Mouse (Mus musculus): ENCODE measurements around the gene Krt79. TPM values are rescaled to one million over a fixed set of nuclear protein-coding genes. Genes with fewer than 3 reads are reported as not detected.
A peak's percentile ranks its signal among the peaks of the same experiment; 100 is the strongest.

Gene Krt79
- polyA plus RNA-seq, 1 experiment from 2014 or later, result 0.78 TPM

DNA sequence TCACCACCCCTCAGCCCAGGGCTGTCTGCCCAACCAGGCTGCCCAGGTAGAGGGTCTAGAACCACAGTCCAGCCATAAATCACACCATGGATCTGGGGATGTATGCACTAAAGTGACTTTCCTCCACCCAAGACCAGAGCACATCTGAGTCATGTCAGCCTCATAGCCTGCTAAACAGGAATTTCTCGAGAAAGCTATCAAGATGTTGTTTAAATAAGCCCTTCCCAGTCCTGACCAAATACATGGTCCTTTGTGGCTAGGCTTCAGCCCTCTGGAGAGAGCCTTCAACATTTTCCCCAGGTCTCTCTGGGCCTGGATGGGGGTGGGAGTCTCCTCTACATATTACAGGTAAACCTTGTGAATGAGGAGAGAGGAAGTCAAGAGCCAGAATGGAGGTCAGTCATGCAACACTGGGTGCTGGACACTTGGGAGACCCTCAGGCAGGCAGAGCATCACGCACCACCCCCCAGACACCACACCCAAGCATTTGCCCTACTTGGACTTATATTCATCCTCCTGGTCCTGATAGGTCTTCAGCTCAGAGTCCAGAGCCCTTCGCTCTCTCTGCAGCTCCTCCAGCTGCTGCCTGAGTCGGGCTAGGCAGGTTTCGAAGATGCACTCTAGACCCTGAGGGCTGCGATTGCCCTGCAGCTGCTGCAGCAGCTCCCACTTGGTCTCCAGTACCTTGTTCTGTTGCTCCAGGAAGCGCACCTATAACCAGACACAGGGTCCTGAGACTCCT lies 12.8 kb upstream of the Krt79 start:
- Histone ChIP-seq H3K4me2 (replicated peaks; ENCODE audit: low read depth, low read length) (no peak overlapping the region), H3K27ac (ENCODE audit: low read length) (peak overlapping the region; percentile 82), H3K4me1 (ENCODE audit: control insufficient read depth, insufficient read depth, low read length) (peaks cover 5% of the 10 kb centered on the region), H3K9me3 (ENCODE audit: control insufficient read depth, low read depth, low read length) (no peaks in the 10 kb centered on the region), H3K9ac (replicated peaks; ENCODE audit: low read depth, low read length) (no peak overlapping the region), H3K36me3 (ENCODE audit: control insufficient read depth, insufficient read depth, low read length) (no peaks in the 10 kb centered on the region), H3K4me3 (ENCODE audit: low read depth, low read length) (no peak overlapping the region), H3K27me3 (ENCODE audit: control insufficient read depth, insufficient read depth, low read length) (no peaks in the 10 kb centered on the region)
- WGBS, result 66% methylated on average over 7 of the region's 7 CpGs
- ATAC-seq (ENCODE audit: insufficient number of reproducible peaks, insufficient read depth, low FRiP score, low read depth), result peak; percentile 84

DNA sequence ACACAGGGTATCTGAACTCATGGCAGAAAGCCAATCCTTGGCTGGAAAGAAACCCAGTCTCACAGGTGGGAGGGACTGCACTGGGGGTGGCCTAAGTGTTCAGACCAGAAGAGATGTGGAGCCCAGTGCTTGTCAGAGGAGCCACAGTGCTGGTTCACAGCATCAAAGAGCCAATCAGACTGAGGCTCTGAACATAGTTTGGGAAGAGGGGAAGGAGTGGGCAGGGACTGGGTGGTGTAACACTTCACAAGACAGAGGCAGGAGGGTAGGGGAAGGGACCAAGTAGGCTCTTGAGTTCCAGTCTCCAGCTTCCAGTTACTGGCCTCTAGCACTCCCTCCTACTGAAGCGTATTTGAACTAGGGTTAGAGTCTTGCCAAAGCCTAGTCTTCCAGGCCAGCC lies 5.3 kb upstream of the Krt79 start:
- peak; percentile 10; the same call in 1 of the 2 replicates for ATAC-seq (ENCODE audit: insufficient number of reproducible peaks, insufficient read depth, low FRiP score, low read depth)
- Histone ChIP-seq H3K36me3 (ENCODE audit: control insufficient read depth, insufficient read depth, low read length) (no peaks in the 10 kb centered on the region), H3K4me3 (ENCODE audit: low read depth, low read length) (no peak overlapping the region), H3K9me3 (ENCODE audit: control insufficient read depth, low read depth, low read length) (no peaks in the 10 kb centered on the region), H3K27ac (ENCODE audit: low read length) (no peak overlapping the region), H3K4me1 (ENCODE audit: control insufficient read depth, insufficient read depth, low read length) (0 out of 2 replicates have a peak, but pooled peaks cover 3% of the 10 kb centered on the region), H3K9ac (replicated peaks; ENCODE audit: low read depth, low read length) (no peak overlapping the region), H3K4me2 (replicated peaks; ENCODE audit: low read depth, low read length) (no peak overlapping the region), H3K27me3 (ENCODE audit: control insufficient read depth, insufficient read depth, low read length) (no peaks in the 10 kb centered on the region)
- WGBS, result 87% methylated on average over 1 of the region's 1 CpGs

DNA sequence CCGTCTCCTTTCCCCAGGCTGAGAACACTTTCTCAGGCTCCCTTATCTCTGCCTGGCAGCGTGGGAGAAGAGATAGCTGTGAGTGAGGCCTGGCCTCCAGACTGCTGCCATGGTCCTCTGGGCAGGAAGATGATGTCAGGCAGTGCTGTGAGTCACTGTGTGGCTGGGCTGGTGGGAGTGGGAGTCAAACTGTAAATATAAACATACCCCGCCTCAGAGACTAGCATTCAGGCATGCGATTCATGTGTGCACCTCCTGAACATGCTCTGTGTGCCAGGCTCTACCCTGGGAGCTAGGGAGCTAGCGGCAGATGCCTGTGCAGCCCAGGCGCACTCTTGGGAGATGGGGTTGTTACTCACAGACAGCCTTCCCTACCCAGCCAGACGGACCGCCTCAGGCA lies 1.8 kb upstream of the Krt79 start:
- H3K36me3 ChIP-seq (ENCODE audit: control insufficient read depth, insufficient read depth, low read length), result no peaks in the 10 kb centered on the region
- no peaks in the 10 kb centered on the region for H3K9me3 ChIP-seq (ENCODE audit: control insufficient read depth, low read depth, low read length)
- ATAC-seq (ENCODE audit: insufficient number of reproducible peaks, insufficient read depth, low FRiP score, low read depth), result no peak; the same call in 1 of the 2 replicates
- 0 out of 2 replicates have a peak, but pooled peaks cover 3% of the 10 kb centered on the region for H3K4me1 ChIP-seq (ENCODE audit: control insufficient read depth, insufficient read depth, low read length)
- no peaks in the 10 kb centered on the region for H3K27me3 ChIP-seq (ENCODE audit: control insufficient read depth, insufficient read depth, low read length)
- no peak overlapping the region for H3K4me3 ChIP-seq (ENCODE audit: low read depth, low read length)
- no peak overlapping the region for H3K9ac ChIP-seq (replicated peaks; ENCODE audit: low read depth, low read length)
- no peak overlapping the region for H3K4me2 ChIP-seq (replicated peaks; ENCODE audit: low read depth, low read length)
- WGBS, result 47% methylated on average over 8 of the region's 8 CpGs
- H3K27ac ChIP-seq (ENCODE audit: low read length), result no peak overlapping the region

DNA sequence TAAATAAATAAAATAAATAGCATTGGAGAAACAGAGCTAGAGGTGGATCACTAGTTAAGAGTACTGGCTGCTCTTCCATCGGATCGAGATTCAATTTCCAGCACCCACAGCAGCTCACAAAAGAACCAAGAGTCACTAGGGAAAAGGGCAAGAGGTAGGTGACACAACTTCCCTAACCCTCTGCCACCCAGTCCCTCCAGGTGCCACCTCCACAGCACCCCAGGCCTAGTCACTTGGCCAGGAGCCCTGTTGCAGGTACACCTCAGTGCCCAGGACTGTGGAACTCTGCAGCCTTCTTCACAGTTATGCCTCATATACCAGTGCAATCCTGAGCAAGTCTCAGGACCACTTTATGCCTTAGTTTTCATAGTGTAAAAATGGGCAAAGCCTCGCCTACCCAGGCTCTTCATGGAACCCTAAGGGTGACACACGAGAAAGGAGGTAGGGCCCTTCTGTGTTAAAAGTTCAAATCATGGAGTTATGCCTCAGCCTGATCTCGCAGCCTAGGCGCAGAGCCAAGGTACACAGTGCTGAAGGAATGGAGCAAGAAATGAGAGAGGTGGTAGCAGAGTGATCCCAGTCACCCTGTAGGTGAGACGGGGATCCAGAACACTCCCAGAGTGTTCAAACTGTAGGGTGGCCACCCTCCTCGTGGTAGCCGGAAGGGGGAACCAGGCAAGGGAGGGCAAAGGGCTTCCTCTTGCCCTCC lies 1.4 kb downstream of the Krt79 start:
- Histone ChIP-seq H3K36me3 (ENCODE audit: control insufficient read depth, insufficient read depth, low read length) (no peaks in the 10 kb centered on the region), H3K4me3 (ENCODE audit: low read depth, low read length) (no peak overlapping the region), H3K4me2 (replicated peaks; ENCODE audit: low read depth, low read length) (no peak overlapping the region), H3K27ac (ENCODE audit: low read length) (no peak overlapping the region), H3K4me1 (ENCODE audit: control insufficient read depth, insufficient read depth, low read length) (0 out of 2 replicates have a peak, but pooled peaks cover 3% of the 10 kb centered on the region), H3K27me3 (ENCODE audit: control insufficient read depth, insufficient read depth, low read length) (no peaks in the 10 kb centered on the region), H3K9me3 (ENCODE audit: control insufficient read depth, low read depth, low read length) (no peaks in the 10 kb centered on the region), H3K9ac (replicated peaks; ENCODE audit: low read depth, low read length) (no peak overlapping the region)
- 81% methylated on average over 9 of the region's 9 CpGs for WGBS
- ATAC-seq (ENCODE audit: insufficient number of reproducible peaks, insufficient read depth, low FRiP score, low read depth), result no peak

GRCm38 (mm10) chr15:101933024-101933423 lies 7.1 kb downstream of the Krt79 start:
- Histone ChIP-seq H3K9me3 (ENCODE audit: control insufficient read depth, low read depth, low read length) (no peaks in the 10 kb centered on the region), H3K27me3 (ENCODE audit: control insufficient read depth, insufficient read depth, low read length) (no peaks in the 10 kb centered on the region), H3K4me2 (replicated peaks; ENCODE audit: low read depth, low read length) (no peak overlapping the region), H3K36me3 (ENCODE audit: control insufficient read depth, insufficient read depth, low read length) (no peaks in the 10 kb centered on the region), H3K4me1 (ENCODE audit: control insufficient read depth, insufficient read depth, low read length) (peaks cover 16% of the 10 kb centered on the region; the same call in 1 of the 2 replicates), H3K4me3 (ENCODE audit: low read depth, low read length) (no peak overlapping the region), H3K27ac (ENCODE audit: low read length) (no peak overlapping the region), H3K9ac (replicated peaks; ENCODE audit: low read depth, low read length) (no peak overlapping the region)
- no peak for ATAC-seq (ENCODE audit: insufficient number of reproducible peaks, insufficient read depth, low FRiP score, low read depth)
- WGBS, result 71% methylated on average over 6 of the region's 6 CpGs

DNA sequence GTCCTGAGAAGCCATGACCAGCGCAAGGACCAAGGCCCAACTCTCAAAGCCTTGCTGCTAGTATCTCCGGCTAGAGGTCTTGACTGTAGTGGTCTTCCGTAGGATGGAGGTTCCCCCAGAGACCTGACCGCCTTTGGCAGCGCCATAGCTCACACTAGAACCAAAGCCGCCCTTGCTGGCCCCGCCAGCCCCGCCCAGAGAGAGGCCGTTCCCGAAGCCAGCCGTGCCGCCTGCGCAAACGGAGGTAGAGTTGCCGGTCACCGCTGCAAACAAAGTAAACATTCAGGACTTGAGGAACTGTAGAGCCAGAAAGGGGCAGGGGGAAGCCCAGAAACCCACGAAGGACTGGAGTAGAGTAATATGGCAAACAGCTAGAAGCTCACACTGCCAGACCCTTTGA lies 10.5 kb downstream of the Krt79 start:
- Histone ChIP-seq H3K27me3 (ENCODE audit: control insufficient read depth, insufficient read depth, low read length) (no peaks in the 10 kb centered on the region), H3K4me3 (ENCODE audit: low read depth, low read length) (peak overlapping the region; percentile 14), H3K27ac (ENCODE audit: low read length) (0 out of 2 replicates have a peak overlapping the region, but pooled peaks have one; percentile 1), H3K9me3 (ENCODE audit: control insufficient read depth, low read depth, low read length) (no peaks in the 10 kb centered on the region), H3K4me1 (ENCODE audit: control insufficient read depth, insufficient read depth, low read length) (peaks cover 16% of the 10 kb centered on the region; the same call in 1 of the 2 replicates), H3K36me3 (ENCODE audit: control insufficient read depth, insufficient read depth, low read length) (no peaks in the 10 kb centered on the region), H3K9ac (replicated peaks; ENCODE audit: low read depth, low read length) (no peak overlapping the region), H3K4me2 (replicated peaks; ENCODE audit: low read depth, low read length) (peak overlapping the region; percentile 41)
- ATAC-seq (ENCODE audit: insufficient number of reproducible peaks, insufficient read depth, low FRiP score, low read depth), result peak; percentile 59
- WGBS, result 3% methylated on average over 17 of the region's 17 CpGs

DNA sequence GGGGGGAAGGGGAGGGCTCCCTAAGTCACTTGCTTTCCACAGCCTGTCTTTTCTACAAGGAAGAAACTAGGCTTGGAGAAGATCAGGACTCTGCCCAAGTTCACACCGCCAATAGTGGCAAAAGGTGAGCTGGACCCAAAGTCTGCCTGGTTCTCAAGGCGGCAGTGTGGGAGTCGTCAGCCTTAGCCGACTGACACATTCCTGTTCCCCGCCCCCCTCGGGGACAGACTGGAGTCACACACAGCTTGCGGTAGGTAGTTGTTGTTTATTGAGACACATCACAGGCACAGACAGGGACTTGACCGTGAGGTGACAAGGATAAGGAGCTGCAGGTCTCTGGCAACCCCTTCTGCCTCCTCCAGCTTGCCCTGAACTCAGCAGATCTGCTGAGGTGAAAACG lies 11.0 kb downstream of the Krt79 start:
- H3K4me3 ChIP-seq (ENCODE audit: low read depth, low read length), result no peak overlapping the region
- 0 out of 2 replicates have a peak, but pooled peaks have one; percentile 16 for ATAC-seq (ENCODE audit: insufficient number of reproducible peaks, insufficient read depth, low FRiP score, low read depth)
- no peaks in the 10 kb centered on the region for H3K9me3 ChIP-seq (ENCODE audit: control insufficient read depth, low read depth, low read length)
- H3K4me2 ChIP-seq (replicated peaks; ENCODE audit: low read depth, low read length), result peak overlapping the region; percentile 41
- no peak overlapping the region for H3K9ac ChIP-seq (replicated peaks; ENCODE audit: low read depth, low read length)
- no peaks in the 10 kb centered on the region for H3K27me3 ChIP-seq (ENCODE audit: control insufficient read depth, insufficient read depth, low read length)
- WGBS, result 20% methylated on average over 9 of the region's 9 CpGs
- H3K36me3 ChIP-seq (ENCODE audit: control insufficient read depth, insufficient read depth, low read length), result no peaks in the 10 kb centered on the region
- H3K4me1 ChIP-seq (ENCODE audit: control insufficient read depth, insufficient read depth, low read length), result peaks cover 16% of the 10 kb centered on the region; the same call in 1 of the 2 replicates
- H3K27ac ChIP-seq (ENCODE audit: low read length), result no peak overlapping the region

- Histone ChIP-seq H3K36me3 (ENCODE audit: control insufficient read depth, insufficient read depth, low read length) (no peaks in the 10 kb centered on the region), H3K4me1 (ENCODE audit: control insufficient read depth, insufficient read depth, low read length) (peaks cover 16% of the 10 kb centered on the region; the same call in 1 of the 2 replicates), H3K27me3 (ENCODE audit: control insufficient read depth, insufficient read depth, low read length) (no peaks in the 10 kb centered on the region), H3K4me3 (ENCODE audit: low read depth, low read length) (no peak overlapping the region), H3K27ac (ENCODE audit: low read length) (no peak overlapping the region), H3K9ac (replicated peaks; ENCODE audit: low read depth, low read length) (no peak overlapping the region), H3K4me2 (replicated peaks; ENCODE audit: low read depth, low read length) (no peak overlapping the region), H3K9me3 (ENCODE audit: control insufficient read depth, low read depth, low read length) (no peaks in the 10 kb centered on the region)
- ATAC-seq (ENCODE audit: insufficient number of reproducible peaks, insufficient read depth, low FRiP score, low read depth), result no peak
- 74% methylated on average over 12 of the region's 12 CpGs for WGBS
These were observed 12.6 kb downstream of the Krt79 start for GRCm38 (mm10) chr15:101927340-101928080.
